Mouse (Mus musculus) G1E (cell line): ENCODE data around the gene Cdc34. TPM values are rescaled to one million over a fixed set of nuclear protein-coding genes. Genes with fewer than 3 reads are reported as not detected.

Experiments
- ATAC-seq: 2 replicates; pipeline ENCODE4 v1.8.0; 2016; ENCODE audit warnings: mild to moderate bottlenecking; ENCODE audit not compliant: insufficient number of reproducible peaks, poor library complexity, low FRiP score, severe bottlenecking; ENCODE audit errors: extremely low read depth
- DNase-seq: peaks from one replicate; pipeline ENCODE4 v3.0.0; 2012; ENCODE audit warnings: low spot score
- H3K27me3 ChIP-seq: 2 replicates; pipeline ENCODE4 v1.6.1; 2012; ENCODE audit warnings: mild to moderate bottlenecking, low read length, inconsistent platforms; ENCODE audit not compliant: insufficient read depth
- H3K36me3 ChIP-seq: replicated peaks from 2 replicates; pipeline ENCODE3; 2012; ENCODE audit warnings: mild to moderate bottlenecking, inconsistent platforms
- H3K4me1 ChIP-seq: 2 replicates; pipeline ENCODE4 v1.6.1; 2012; ENCODE audit warnings: low read depth, low read length, inconsistent platforms, mixed read lengths; ENCODE audit not compliant: insufficient read depth
- H3K4me3 ChIP-seq: 2 replicates; pipeline ENCODE4 v1.5.1; 2012; ENCODE audit warnings: low read depth, mild to moderate bottlenecking, inconsistent platforms, low read length, moderate library complexity, mixed read lengths
- H3K9me3 ChIP-seq: replicated peaks from 2 replicates; pipeline ENCODE4 v1.6.1; 2012; ENCODE audit warnings: inconsistent platforms
- CTCF ChIP-seq: IDR thresholded peaks from 2 replicates; pipeline ENCODE4 v1.5.1; 2012; ENCODE audit warnings: low read depth, low read length, inconsistent platforms, mixed read lengths
- GATA1 ChIP-seq: IDR thresholded peaks from 2 replicates; pipeline ENCODE4 v1.6.1; 2012; ENCODE audit warnings: borderline replicate concordance, low read length, inconsistent platforms, mixed read lengths
- GATA2 ChIP-seq: IDR thresholded peaks from 2 replicates; pipeline ENCODE4 v1.6.1; 2012; ENCODE audit warnings: low read depth, low read length, inconsistent platforms, borderline replicate concordance
- POLR2AphosphoS5 ChIP-seq: IDR thresholded peaks from 2 replicates; pipeline ENCODE4 v1.6.1; 2012; ENCODE audit warnings: low read depth, low read length, inconsistent platforms; ENCODE audit not compliant: insufficient replicate concordance
- TAL1 ChIP-seq: conservative IDR thresholded peaks from 2 replicates; pipeline ENCODE4 v1.6.1; 2012; ENCODE audit warnings: low read depth, low read length, inconsistent platforms, mixed read lengths
- polyA plus RNA-seq: library from polyadenylated mRNA; stranded (reverse); fragments of >175 nt; gene quantifications from 2 replicates; pipeline ENCODE4 v1.2.3, GENCODE M21; 2012
- total RNA-seq, 2 experiments: library from RNA; stranded (forward) in 1 of 2; stranded (reverse) in 1 of 2; fragments of 200-1000 nt in 1 of 2; fragments of >200 nt in 1 of 2; fragmentation: Nextera tagmentation in 1 of 2; gene quantifications; 2 replicates each; pipeline ENCODE4 v1.2.3; 2014 to 2017

The Cdc34 gene
- total and polyA plus RNA-seq, 3 experiments: 86.7 to 492 (median 136) TPM

- no peaks in the 10 kb centered on the region for H3K27me3 ChIP-seq
- no peak for ATAC-seq
- no peak for TF ChIP-seq CTCF
- TF ChIP-seq GATA1: no peak
- no peak for TF ChIP-seq GATA2
- TF ChIP-seq TAL1: no peak
- H3K4me1 ChIP-seq: peaks cover 53% of the 10 kb centered on the region
- peaks cover 47% of the 10 kb centered on the region for H3K36me3 ChIP-seq
- H3K4me3 ChIP-seq: peak overlapping the region; percentile 92
- DNase-seq: peak; percentile 35
- no peaks in the 10 kb centered on the region for H3K9me3 ChIP-seq
Measured at GRCm38 (mm10) chr10:79682551-79682915, 538 bp downstream of the Cdc34 start.

GRCm38 (mm10) chr10:79682916-79683582, 1.1 kb downstream of the Cdc34 start:
- H3K4me3 ChIP-seq: peak overlapping the region; percentile 92
- H3K9me3 ChIP-seq: no peaks in the 10 kb centered on the region
- DNase-seq: peak; percentile 75
- TF ChIP-seq TAL1: no peak
- TF ChIP-seq POLR2AphosphoS5: no peak
- TF ChIP-seq CTCF: no peak; the same call in 1 of the 2 replicates
- TF ChIP-seq GATA2: no peak
- TF ChIP-seq GATA1: no peak
- H3K4me1 ChIP-seq: peaks cover 57% of the 10 kb centered on the region
- H3K27me3 ChIP-seq: no peaks in the 10 kb centered on the region
- peaks cover 52% of the 10 kb centered on the region for H3K36me3 ChIP-seq
- no peak for ATAC-seq

- no peaks in the 10 kb centered on the region for H3K9me3 ChIP-seq
- H3K27me3 ChIP-seq: no peaks in the 10 kb centered on the region
- H3K36me3 ChIP-seq: peaks cover 61% of the 10 kb centered on the region
- peaks cover 62% of the 10 kb centered on the region for H3K4me1 ChIP-seq
- peak overlapping the region; percentile 92 for H3K4me3 ChIP-seq
- no peak for TF ChIP-seq POLR2AphosphoS5
- TF ChIP-seq GATA1: no peak
- TF ChIP-seq GATA2: no peak
- no peak for TF ChIP-seq TAL1
- TF ChIP-seq CTCF: no peak
- ATAC-seq (no peak), DNase-seq (no peak)
Measured at GRCm38 (mm10) chr10:79683726-79684640, 2.0 kb downstream of the Cdc34 start.

GRCm38 (mm10) chr10:79684770-79685600, 3.0 kb downstream of the Cdc34 start:
- H3K36me3 ChIP-seq: peaks cover 71% of the 10 kb centered on the region
- H3K9me3 ChIP-seq: no peaks in the 10 kb centered on the region
- TF ChIP-seq POLR2AphosphoS5: no peak
- TF ChIP-seq GATA1: no peak
- TF ChIP-seq TAL1: no peak
- TF ChIP-seq CTCF: no peak
- TF ChIP-seq GATA2: no peak
- H3K27me3 ChIP-seq: no peaks in the 10 kb centered on the region
- DNase-seq (no peak), ATAC-seq (no peak)
- H3K4me1 ChIP-seq: peaks cover 62% of the 10 kb centered on the region
- peak overlapping the region; percentile 36; the same call in 1 of the 2 replicates for H3K4me3 ChIP-seq

- TF ChIP-seq CTCF (no peak), GATA2 (no peak), TAL1 (no peak), POLR2AphosphoS5 (no peak), GATA1 (no peak)
- ATAC-seq (no peak), DNase-seq (no peak)
- Histone ChIP-seq H3K4me3 (no peak overlapping the region), H3K36me3 (peaks cover 77% of the 10 kb centered on the region), H3K27me3 (no peaks in the 10 kb centered on the region), H3K4me1 (peaks cover 50% of the 10 kb centered on the region), H3K9me3 (no peaks in the 10 kb centered on the region)
Measured at GRCm38 (mm10) chr10:79686219-79686618, 4.2 kb downstream of the Cdc34 start.

GRCm38 (mm10) chr10:79686691-79687090, 4.7 kb downstream of the Cdc34 start:
- Histone ChIP-seq H3K4me3 (no peak overlapping the region), H3K9me3 (no peaks in the 10 kb centered on the region), H3K4me1 (peaks cover 47% of the 10 kb centered on the region), H3K27me3 (no peaks in the 10 kb centered on the region), H3K36me3 (peaks cover 77% of the 10 kb centered on the region)
- no peak for TF ChIP-seq POLR2AphosphoS5
- no peak for TF ChIP-seq TAL1
- TF ChIP-seq CTCF: no peak
- no peak for TF ChIP-seq GATA2
- no peak for TF ChIP-seq GATA1
- ATAC-seq (no peak), DNase-seq (no peak)
